Mouse (Mus musculus) hindbrain, embryonic 11.5 days (tissue): ENCODE measurements around the gene Lce1m. TPM values are rescaled to one million over a fixed set of nuclear protein-coding genes. Genes with fewer than 3 reads are reported as not detected.

ENCODE experiments used
- ATAC-seq: fragments of 200-750 bp; cut with Nextera tagmentation; 2 replicates; pipeline ENCODE4 v1.8.0; 2017; ENCODE audit warnings: mild to moderate bottlenecking, moderate TSS enrichment, moderate library complexity; ENCODE audit not compliant: low FRiP score
- DNase-seq: peaks from one replicate; pipeline ENCODE4 v3.0.0-alpha.2; 2015; ENCODE audit warnings: low spot score
- H3K27ac ChIP-seq: fragments of 300-500 bp; sonication (generic); 2 replicates; pipeline ENCODE4 v1.5.1; 2014; ENCODE audit warnings: mild to moderate bottlenecking, low read depth, low read length
- H3K27me3 ChIP-seq: fragments of 300-500 bp; sonication (generic); 2 replicates; pipeline ENCODE4 v1.6.1; 2014; ENCODE audit warnings: mild to moderate bottlenecking, low read length, moderate library complexity, mixed read lengths; ENCODE audit not compliant: control insufficient read depth, insufficient read depth
- H3K36me3 ChIP-seq: fragments of 300-500 bp; sonication (generic); 2 replicates; pipeline ENCODE4 v1.6.1; 2014; ENCODE audit warnings: mild to moderate bottlenecking, low read length, moderate library complexity, mixed read lengths; ENCODE audit not compliant: control insufficient read depth, insufficient read depth
- H3K4me1 ChIP-seq: fragments of 300-500 bp; sonication (generic); replicated peaks from 2 replicates; pipeline ENCODE4 v1.6.1; 2014; ENCODE audit warnings: low read length, mixed read lengths; ENCODE audit not compliant: control insufficient read depth, insufficient read depth
- H3K4me2 ChIP-seq: fragments of 300-500 bp; sonication (generic); replicated peaks from 2 replicates; pipeline ENCODE4 v1.6.1; 2014; ENCODE audit warnings: mild to moderate bottlenecking, low read depth, low read length
- H3K4me3 ChIP-seq: fragments of 300-500 bp; sonication (generic); 2 replicates; pipeline ENCODE4 v1.5.1; 2014; ENCODE audit warnings: low read depth, low read length
- H3K9ac ChIP-seq: fragments of 300-500 bp; sonication (generic); 2 replicates; pipeline ENCODE4 v1.6.1; 2014; ENCODE audit warnings: low read depth, low read length
- H3K9me3 ChIP-seq: fragments of 300-500 bp; sonication (generic); 2 replicates; pipeline ENCODE4 v1.6.1; 2016; ENCODE audit warnings: low read length; ENCODE audit not compliant: control insufficient read depth
- WGBS: fragments of 180-500 bp; shearing (Covaris S2); extraction: QIAGEN DNeasy Blood & Tissue Kit; methylation state at CpG from one replicate; pipeline ENCODE4 v1.1.7; 2014; 5-methylcytosine and 5-hydroxymethylcytosine counted together
- polyA plus RNA-seq: library from polyadenylated mRNA; unstranded; fragments of >200 nt; fragmentation: Nextera tagmentation; extraction: Ambion mirVana; gene quantifications from 2 replicates; pipeline ENCODE4 v1.2.1, GENCODE M21; 2014

The Lce1m gene
- polyA plus RNA-seq, 1 experiment from 2014 or later: not detected

- Histone ChIP-seq H3K27me3 (no peaks in the 10 kb centered on the region), H3K4me1 (no peaks in the 10 kb centered on the region), H3K4me3 (peak within 1 kb of the TSS; percentile 39), H3K9me3 (no peaks in the 10 kb centered on the region), H3K4me2 (peak within 1 kb of the TSS; percentile 60), H3K27ac (no peak within 1 kb of the TSS), H3K36me3 (no peaks in the 10 kb centered on the region), H3K9ac (peak within 1 kb of the TSS; percentile 60)
- WGBS: 22% methylated on average over 3 of the region's 4 CpGs
- DNase-seq (peak; percentile 27), ATAC-seq (no peak)
These were observed 3.3 kb downstream of the Lce1m start, which contains the start of gene Crct1 for GRCm38 (mm10) chr3:93015460-93016104. Gene Crct1 (minus strand): TSS chr3:93015687.

- Histone ChIP-seq H3K4me2 (peak overlapping the region; percentile 60), H3K9ac (peak overlapping the region; percentile 60; the same call in 1 of the 2 replicates), H3K4me3 (peak overlapping the region; percentile 39), H3K4me1 (no peaks in the 10 kb centered on the region), H3K36me3 (no peaks in the 10 kb centered on the region), H3K27ac (no peak overlapping the region), H3K27me3 (no peaks in the 10 kb centered on the region), H3K9me3 (no peaks in the 10 kb centered on the region)
- ATAC-seq (peak; percentile 53), DNase-seq (no peak)
- 28% methylated on average over 5 of the region's 5 CpGs for WGBS
These were observed 4.0 kb downstream of the Lce1m start for GRCm38 (mm10) chr3:93014871-93015270.

DNA sequence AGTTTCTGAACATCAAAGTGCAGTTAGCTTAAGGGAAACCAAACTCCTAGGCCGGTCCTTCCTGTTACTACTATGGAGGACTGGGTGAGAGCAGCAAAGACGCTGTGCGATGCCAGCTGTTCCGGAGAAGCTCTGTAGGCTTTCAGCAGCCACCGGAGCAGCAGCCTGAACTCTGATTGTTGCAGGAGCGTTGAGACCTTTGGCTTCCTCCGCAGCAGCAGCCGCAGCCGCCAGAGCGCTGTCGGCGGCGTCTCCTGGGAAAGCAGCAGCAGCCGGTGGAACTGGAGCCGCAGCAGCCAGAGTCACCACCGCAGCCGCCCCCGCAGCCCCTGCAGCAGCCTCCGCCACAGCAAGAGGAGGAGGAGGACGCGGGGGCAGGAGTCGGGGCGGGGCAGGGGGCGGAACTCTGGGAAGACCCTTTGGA, 4.5 kb downstream of the Lce1m start:
- ATAC-seq (peak; percentile 91), DNase-seq (peak; percentile 77)
- Histone ChIP-seq H3K36me3 (no peaks in the 10 kb centered on the region), H3K4me2 (peak overlapping the region; percentile 60), H3K4me1 (no peaks in the 10 kb centered on the region), H3K9me3 (no peaks in the 10 kb centered on the region), H3K9ac (peak overlapping the region; percentile 60), H3K4me3 (peak overlapping the region; percentile 39), H3K27ac (no peak overlapping the region), H3K27me3 (no peaks in the 10 kb centered on the region)
- under 1% methylated on average over 24 of the region's 24 CpGs for WGBS

DNA sequence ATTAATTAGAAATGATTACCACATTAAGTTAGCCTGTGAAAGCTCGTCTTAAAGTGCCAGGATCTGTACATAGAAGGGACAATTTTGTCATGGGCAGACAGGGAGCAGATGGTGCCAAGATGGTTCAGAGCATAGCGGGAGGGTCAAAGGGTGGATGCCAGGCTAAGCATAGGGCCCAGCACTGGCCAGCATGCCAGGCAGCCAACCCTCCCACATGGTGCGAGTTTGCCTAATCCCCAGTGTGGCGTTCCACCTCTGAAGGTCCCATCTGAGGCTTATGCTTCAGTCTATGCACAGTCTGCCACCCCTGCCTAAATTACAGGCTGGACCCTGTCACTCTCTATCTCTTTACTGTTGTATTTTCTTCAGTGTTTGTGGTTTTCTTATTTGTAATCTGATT, 16.0 kb downstream of the Lce1m start:
- DNase-seq (no peak), ATAC-seq (no peak)
- 81% methylated on average over 4 of the region's 4 CpGs for WGBS
- H3K36me3 ChIP-seq: no peaks in the 10 kb centered on the region
- H3K4me2 ChIP-seq: no peak overlapping the region
- H3K27me3 ChIP-seq: no peaks in the 10 kb centered on the region
- H3K4me1 ChIP-seq: no peaks in the 10 kb centered on the region
- H3K9ac ChIP-seq: no peak overlapping the region
- H3K4me3 ChIP-seq: no peak overlapping the region
- H3K27ac ChIP-seq: no peak overlapping the region
- H3K9me3 ChIP-seq: no peaks in the 10 kb centered on the region

DNA sequence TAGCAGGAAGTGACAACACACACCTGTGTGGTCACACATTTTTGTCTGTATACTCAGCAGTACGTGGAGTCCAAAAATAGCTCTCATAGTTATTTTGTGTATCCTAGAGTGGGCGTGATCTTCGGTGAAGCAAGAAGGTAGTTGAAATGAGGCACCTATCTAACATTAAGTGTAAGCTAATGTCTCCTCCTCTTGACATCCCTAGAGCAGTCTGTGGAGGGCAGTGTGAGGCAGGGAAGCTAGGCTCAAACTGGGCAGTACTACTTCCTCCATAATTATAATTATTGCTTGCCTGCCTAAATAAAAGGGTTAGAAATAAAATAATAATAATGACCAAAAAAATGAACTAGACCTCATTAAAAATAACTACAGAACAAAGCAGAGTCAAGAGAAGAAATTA, 18.2 kb downstream of the Lce1m start:
- no peak overlapping the region for H3K4me3 ChIP-seq
- no peak overlapping the region for H3K4me2 ChIP-seq
- H3K9me3 ChIP-seq: no peaks in the 10 kb centered on the region
- H3K4me1 ChIP-seq: no peaks in the 10 kb centered on the region
- no peak overlapping the region for H3K27ac ChIP-seq
- 84% methylated on average over 3 of the region's 3 CpGs for WGBS
- H3K9ac ChIP-seq: no peak overlapping the region
- H3K27me3 ChIP-seq: no peaks in the 10 kb centered on the region
- DNase-seq (no peak), ATAC-seq (no peak)
- H3K36me3 ChIP-seq: no peaks in the 10 kb centered on the region

DNA sequence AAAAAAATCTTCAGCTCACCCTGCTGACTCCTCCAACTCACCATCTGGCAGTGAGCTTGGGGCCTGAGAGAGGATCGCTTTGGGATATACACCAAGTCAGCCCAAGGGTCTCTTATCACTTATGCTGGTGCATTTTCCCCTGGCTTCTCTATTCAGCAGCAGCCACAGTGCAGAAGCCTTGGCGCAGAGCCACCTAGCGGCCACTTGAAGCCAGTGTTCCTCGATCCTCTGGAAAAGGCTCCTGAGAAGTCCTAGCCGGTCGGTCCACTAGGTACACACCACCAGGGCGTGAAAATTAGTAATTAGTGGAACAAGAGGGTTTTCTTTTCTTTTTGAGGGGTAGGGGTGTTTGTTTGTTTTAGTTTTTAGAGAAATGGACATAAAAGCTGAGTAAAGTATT, 20.2 kb downstream of the Lce1m start:
- DNase-seq (peak; percentile 83), ATAC-seq (peak; percentile 91)
- no peaks in the 10 kb centered on the region for H3K4me1 ChIP-seq
- no peak overlapping the region for H3K4me3 ChIP-seq
- no peaks in the 10 kb centered on the region for H3K36me3 ChIP-seq
- no peaks in the 10 kb centered on the region for H3K27me3 ChIP-seq
- no peak overlapping the region for H3K9ac ChIP-seq
- WGBS: 5% methylated on average over 7 of the region's 7 CpGs
- no peaks in the 10 kb centered on the region for H3K9me3 ChIP-seq
- H3K4me2 ChIP-seq: no peak overlapping the region
- H3K27ac ChIP-seq: no peak overlapping the region

- ATAC-seq (no peak), DNase-seq (no peak)
- Histone ChIP-seq H3K27ac (no peak within 1 kb of the TSS), H3K4me3 (no peak within 1 kb of the TSS), H3K27me3 (no peaks in the 10 kb centered on the region), H3K4me1 (no peaks in the 10 kb centered on the region), H3K36me3 (no peaks in the 10 kb centered on the region), H3K9me3 (no peaks in the 10 kb centered on the region), H3K9ac (no peak within 1 kb of the TSS), H3K4me2 (no peak within 1 kb of the TSS)
These were observed 26.9 kb downstream of the Lce1m start, which contains the start of gene Lce3f for GRCm38 (mm10) chr3:92991926-92992325. Gene Lce3f (plus strand): TSS chr3:92992226.

GRCm38 (mm10) chr3:92978484-92978883, 40.4 kb downstream of the Lce1m start:
- Histone ChIP-seq H3K4me3 (no peak overlapping the region), H3K36me3 (no peaks in the 10 kb centered on the region), H3K4me2 (no peak overlapping the region), H3K9me3 (no peaks in the 10 kb centered on the region), H3K27ac (no peak overlapping the region), H3K4me1 (no peaks in the 10 kb centered on the region), H3K27me3 (no peaks in the 10 kb centered on the region), H3K9ac (no peak overlapping the region)
- ATAC-seq (no peak), DNase-seq (no peak)
- 89% methylated on average over 2 of the region's 2 CpGs for WGBS
